Mouse (Mus musculus) olfactory bulb, adult 2 months (tissue): ENCODE data around the gene Tcte2.

Experiments used
- CTCF ChIP-seq: fragments of 200-500 bp; IDR thresholded peaks from 2 replicates; pipeline ENCODE4 v1.5.1; 2012; ENCODE audit warnings: low read depth, mild to moderate bottlenecking, low read length, moderate library complexity; ENCODE audit not compliant: insufficient read depth
- POLR2A ChIP-seq: fragments of 200-500 bp; IDR thresholded peaks from 2 replicates; pipeline ENCODE4 v1.6.1; 2012; ENCODE audit warnings: mild to moderate bottlenecking, low read depth, low read length, moderate library complexity; ENCODE audit not compliant: insufficient read depth

GRCm38 (mm10) chr17:13725004-13725550 is 36.5 kb downstream of the Tcte2 start:
- TF ChIP-seq CTCF (no peak), POLR2A (no peak)
